Mouse (Mus musculus) embryonic facial prominence, embryonic 11.5 days (tissue): ENCODE measurements around the gene Rad51c. TPM values are rescaled to one million over a fixed set of nuclear protein-coding genes. Genes with fewer than 3 reads are reported as not detected.
"Not testable (repeated sequence)": the region's sequence is repeated elsewhere in the genome, so short reads cannot be mapped to it uniquely, and the experiment has no call there.

Source experiments
- ATAC-seq: fragments of 200-750 bp; cut with Nextera tagmentation; replicated peaks from 2 replicates; pipeline ENCODE4 v1.8.0; 2017; ENCODE audit warnings: low read depth; ENCODE audit not compliant: insufficient number of reproducible peaks, low FRiP score, low TSS enrichment
- DNase-seq: peaks from one replicate; pipeline ENCODE4 v3.0.0-alpha.2; 2015; ENCODE audit warnings: low spot score
- H3K27ac ChIP-seq: fragments of 300-500 bp; sonication (generic); replicated peaks from 2 replicates; pipeline ENCODE4 v1.5.1; 2014; ENCODE audit warnings: mild to moderate bottlenecking, low read depth, low read length, control low read depth
- H3K27me3 ChIP-seq: fragments of 300-500 bp; sonication (generic); 2 replicates; pipeline ENCODE4 v1.6.1; 2014; ENCODE audit warnings: mild to moderate bottlenecking, low read length, moderate library complexity, mixed read lengths; ENCODE audit not compliant: control insufficient read depth, insufficient read depth
- H3K36me3 ChIP-seq: fragments of 300-500 bp; sonication (generic); replicated peaks from 2 replicates; pipeline ENCODE4 v1.6.1; 2014; ENCODE audit warnings: low read depth, mild to moderate bottlenecking, low read length, moderate library complexity, mixed read lengths; ENCODE audit not compliant: control insufficient read depth, insufficient read depth
- H3K4me1 ChIP-seq: fragments of 300-500 bp; sonication (generic); 2 replicates; pipeline ENCODE4 v1.6.1; 2014; ENCODE audit warnings: low read length, mixed read lengths; ENCODE audit not compliant: control insufficient read depth, insufficient read depth
- H3K4me2 ChIP-seq: fragments of 300-500 bp; sonication (generic); 2 replicates; pipeline ENCODE4 v1.6.1; 2014; ENCODE audit warnings: low read depth, mild to moderate bottlenecking, control low read depth, low read length, moderate library complexity
- H3K4me3 ChIP-seq: fragments of 300-500 bp; sonication (generic); 2 replicates; pipeline ENCODE4 v1.5.1; 2014; ENCODE audit warnings: low read depth, low read length, control low read depth
- H3K9ac ChIP-seq: fragments of 300-500 bp; sonication (generic); replicated peaks from 2 replicates; pipeline ENCODE4 v1.6.1; 2014; ENCODE audit warnings: mild to moderate bottlenecking, control low read depth, low read length
- H3K9me3 ChIP-seq: fragments of 300-500 bp; sonication (generic); replicated peaks from 2 replicates; pipeline ENCODE4 v1.6.1; 2016; ENCODE audit warnings: mild to moderate bottlenecking, low read length, inconsistent platforms, mixed read lengths; ENCODE audit not compliant: control insufficient read depth
- WGBS: fragments of 180-500 bp; shearing (Covaris S2); extraction: QIAGEN DNeasy Blood & Tissue Kit; methylation state at CpG from one replicate; pipeline ENCODE4 v1.1.7; 2014; 5-methylcytosine and 5-hydroxymethylcytosine counted together
- polyA plus RNA-seq: library from polyadenylated mRNA; unstranded; fragments of >200 nt; fragmentation: Nextera tagmentation; extraction: Ambion mirVana; gene quantifications from 2 replicates; pipeline ENCODE4 v1.2.1, GENCODE M21; 2014

The Rad51c gene
- polyA plus RNA-seq, 1 experiment from 2014 or later = 13.5 TPM

DNA sequence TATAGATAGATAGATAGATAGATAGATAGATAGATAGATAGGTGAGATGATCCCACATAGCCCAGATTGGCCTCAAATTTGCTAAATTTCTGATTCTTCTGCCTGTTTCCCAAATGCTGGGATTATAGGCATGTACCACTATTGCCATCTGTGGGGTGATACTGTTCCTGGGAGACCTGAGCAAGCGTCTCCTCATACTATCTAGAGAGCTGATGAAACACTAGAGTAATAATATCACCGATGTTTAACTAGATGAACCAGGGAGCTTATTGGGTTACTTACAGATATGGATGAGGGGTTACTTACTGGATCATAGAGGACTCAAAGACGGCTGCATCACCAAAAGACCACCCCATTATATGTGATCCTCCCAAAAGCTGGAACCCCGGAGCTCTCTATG lies 24.6 kb upstream of the Rad51c start:
- H3K4me3 ChIP-seq = no peak overlapping the region
- no peaks in the 10 kb centered on the region for H3K9me3 ChIP-seq
- no peaks in the 10 kb centered on the region for H3K4me1 ChIP-seq
- no peaks in the 10 kb centered on the region for H3K36me3 ChIP-seq
- WGBS = 84% methylated on average over 4 of the region's 4 CpGs
- ATAC-seq = no peak
- no peak overlapping the region for H3K9ac ChIP-seq
- no peak overlapping the region for H3K4me2 ChIP-seq
- H3K27me3 ChIP-seq = no peaks in the 10 kb centered on the region
- H3K27ac ChIP-seq = no peak overlapping the region
- DNase-seq = no peak

DNA sequence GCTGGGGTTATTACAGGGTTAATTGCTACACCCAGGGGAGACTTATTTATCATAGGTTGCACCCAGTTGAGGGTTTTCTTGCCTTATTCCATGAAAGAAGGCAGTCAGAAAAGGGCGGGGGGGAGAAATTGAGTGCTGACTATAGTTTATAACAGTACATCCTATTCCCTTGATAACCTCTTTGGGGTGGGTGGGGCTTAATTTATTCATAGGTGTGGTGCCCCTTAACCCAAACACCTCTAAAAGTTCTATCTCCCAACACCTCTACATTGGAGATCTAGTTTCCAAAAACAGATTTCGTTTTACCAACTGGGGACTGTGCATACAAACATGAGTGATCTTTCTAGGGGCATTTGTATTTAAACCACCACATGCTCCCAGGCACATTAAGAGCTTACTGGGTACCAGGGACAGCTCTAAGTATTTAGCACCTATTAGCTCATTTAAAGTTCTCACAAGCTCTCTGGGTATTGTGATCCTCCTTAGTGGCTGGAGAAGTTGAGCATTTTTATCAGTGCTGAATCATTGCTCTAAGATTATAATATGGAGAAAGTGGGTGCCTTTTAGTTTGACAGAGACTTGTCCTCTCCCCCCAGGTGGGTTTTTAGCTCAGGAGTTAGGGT lies 23.4 kb upstream of the Rad51c start:
- Histone ChIP-seq H3K4me1 (no peaks in the 10 kb centered on the region), H3K27ac (no peak overlapping the region), H3K9ac (no peak overlapping the region), H3K4me2 (no peak overlapping the region), H3K27me3 (no peaks in the 10 kb centered on the region), H3K9me3 (no peaks in the 10 kb centered on the region), H3K4me3 (no peak overlapping the region), H3K36me3 (no peaks in the 10 kb centered on the region)
- DNase-seq = no peak
- ATAC-seq = no peak
- 72% methylated on average over 2 of the region's 2 CpGs for WGBS

DNA sequence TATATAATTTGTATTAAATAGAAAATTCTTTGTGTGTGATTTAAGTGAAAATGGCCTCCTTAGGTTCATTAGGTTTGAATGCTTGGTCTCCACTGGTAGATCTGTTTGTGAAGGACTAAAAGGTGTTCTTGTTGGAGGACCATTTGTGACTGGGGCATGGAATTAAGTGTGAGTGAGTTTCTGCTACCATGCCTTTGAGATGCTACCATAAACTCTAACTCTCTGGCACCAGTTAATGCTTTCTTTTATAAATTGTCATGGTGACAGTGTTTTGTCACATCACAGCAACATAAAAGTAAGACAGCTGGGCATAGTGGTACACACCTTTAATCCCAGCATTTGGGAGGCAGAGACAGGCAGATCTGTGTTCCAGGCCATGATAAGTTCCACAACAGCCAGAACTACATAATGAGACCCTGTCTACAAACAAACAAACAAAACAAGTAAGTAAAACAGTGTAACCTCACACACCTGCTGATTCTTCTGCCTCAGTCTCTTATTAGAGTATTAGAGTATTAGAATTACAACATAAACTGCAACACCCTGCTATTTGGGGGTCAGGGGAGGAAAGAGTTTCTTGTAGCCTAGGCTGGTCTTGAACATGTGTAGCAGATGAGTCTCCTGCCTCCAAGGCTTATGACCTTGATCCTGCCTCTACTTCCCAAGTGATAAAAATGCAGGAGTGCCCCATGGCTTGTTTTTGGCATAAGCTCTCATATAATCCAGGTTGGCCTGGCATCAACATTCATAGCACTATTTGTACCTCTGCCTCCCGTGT lies 22.7 kb upstream of the Rad51c start:
- no peaks in the 10 kb centered on the region for H3K36me3 ChIP-seq
- H3K27ac ChIP-seq = 0 out of 2 replicates have a peak overlapping the region, but pooled peaks have one; percentile 31
- DNase-seq (no peak), ATAC-seq (no peak)
- no peaks in the 10 kb centered on the region for H3K27me3 ChIP-seq
- no peaks in the 10 kb centered on the region for H3K9me3 ChIP-seq
- no peak overlapping the region for H3K9ac ChIP-seq
- no peak overlapping the region for H3K4me2 ChIP-seq
- no peak overlapping the region for H3K4me3 ChIP-seq
- WGBS = 47% methylated on average over 1 of the region's 1 CpGs
- H3K4me1 ChIP-seq = no peaks in the 10 kb centered on the region

DNA sequence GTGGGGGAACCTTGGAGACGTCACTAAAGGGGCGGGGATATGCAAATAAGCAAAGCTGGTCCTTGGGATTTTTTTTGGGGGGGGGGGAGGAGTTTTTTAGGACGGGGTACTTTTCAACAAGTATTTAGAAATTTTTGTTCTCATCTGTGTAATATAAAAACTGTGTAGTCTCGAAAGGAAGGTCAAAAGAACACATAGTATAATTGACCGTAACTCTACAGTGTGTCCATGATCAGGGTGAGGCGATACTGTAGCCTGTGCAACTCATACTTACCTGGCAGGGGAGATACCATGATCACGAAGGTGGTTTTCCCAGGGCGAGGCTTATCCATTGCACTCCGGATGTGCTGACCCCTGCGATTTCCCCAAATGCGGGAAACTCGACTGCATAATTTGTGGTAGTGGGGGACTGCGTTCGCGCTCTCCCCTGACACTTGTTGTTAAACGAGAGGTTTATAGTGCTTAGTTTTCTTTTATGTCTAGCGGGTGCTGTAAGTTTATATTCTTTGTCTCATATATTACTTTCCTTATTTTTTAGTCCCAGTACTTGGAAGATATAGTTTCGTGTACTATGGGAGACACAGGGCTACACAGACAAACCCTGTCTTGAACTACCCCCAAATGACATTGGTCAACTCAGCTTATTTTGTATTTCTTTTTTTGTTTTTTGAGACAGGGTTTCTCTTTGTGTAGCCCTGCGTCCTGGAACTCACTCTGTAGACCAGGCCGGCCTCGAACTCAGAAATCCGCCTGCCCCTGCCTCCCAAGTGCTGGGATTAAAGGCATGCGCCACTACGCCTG lies 21.9 kb upstream of the Rad51c start:
- under 1% methylated on average over 23 of the region's 24 CpGs for WGBS
- ATAC-seq = peak; percentile 94
- peak; percentile 92 for DNase-seq
- not testable (repeated sequence) for H3K4me1 ChIP-seq, H3K36me3 ChIP-seq, H3K27me3 ChIP-seq, H3K9me3 ChIP-seq
- H3K4me3 ChIP-seq = 0 out of 2 replicates have a peak overlapping the region, but pooled peaks have one; percentile 11
- H3K4me2 ChIP-seq = peak overlapping the region; percentile 19
- 0 out of 2 replicates have a peak overlapping the region, but pooled peaks have one; percentile 31 for H3K27ac ChIP-seq
- peak overlapping the region; percentile 46; the same call in 1 of the 2 replicates for H3K9ac ChIP-seq

DNA sequence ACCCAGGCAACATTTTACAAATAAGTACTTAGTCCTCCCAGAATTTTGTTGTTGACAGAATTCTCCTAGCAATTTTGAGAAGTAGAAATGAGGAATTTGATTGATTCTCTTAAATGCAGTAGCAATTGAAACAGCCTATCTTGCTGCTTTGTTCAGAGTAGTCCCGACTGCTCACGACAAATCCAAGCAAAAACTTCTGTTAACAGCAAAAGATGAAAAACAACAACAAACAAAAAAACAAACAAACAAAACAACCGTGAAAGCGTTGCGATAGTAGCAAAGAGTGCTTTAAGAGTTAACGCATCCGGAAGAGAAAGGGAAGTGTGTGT lies 21.3 kb upstream of the Rad51c start:
- Histone ChIP-seq H3K4me3 (0 out of 2 replicates have a peak overlapping the region, but pooled peaks have one; percentile 11), H3K4me1 (no peaks in the 10 kb centered on the region), H3K36me3 (no peaks in the 10 kb centered on the region), H3K27me3 (no peaks in the 10 kb centered on the region), H3K9me3 (no peaks in the 10 kb centered on the region), H3K9ac (peak overlapping the region; percentile 46; the same call in 1 of the 2 replicates), H3K27ac (no peak overlapping the region), H3K4me2 (peak overlapping the region; percentile 19)
- no peak for DNase-seq
- under 1% methylated on average over 7 of the region's 7 CpGs for whole genome bisulfite sequencing
- no peak for ATAC-seq

DNA sequence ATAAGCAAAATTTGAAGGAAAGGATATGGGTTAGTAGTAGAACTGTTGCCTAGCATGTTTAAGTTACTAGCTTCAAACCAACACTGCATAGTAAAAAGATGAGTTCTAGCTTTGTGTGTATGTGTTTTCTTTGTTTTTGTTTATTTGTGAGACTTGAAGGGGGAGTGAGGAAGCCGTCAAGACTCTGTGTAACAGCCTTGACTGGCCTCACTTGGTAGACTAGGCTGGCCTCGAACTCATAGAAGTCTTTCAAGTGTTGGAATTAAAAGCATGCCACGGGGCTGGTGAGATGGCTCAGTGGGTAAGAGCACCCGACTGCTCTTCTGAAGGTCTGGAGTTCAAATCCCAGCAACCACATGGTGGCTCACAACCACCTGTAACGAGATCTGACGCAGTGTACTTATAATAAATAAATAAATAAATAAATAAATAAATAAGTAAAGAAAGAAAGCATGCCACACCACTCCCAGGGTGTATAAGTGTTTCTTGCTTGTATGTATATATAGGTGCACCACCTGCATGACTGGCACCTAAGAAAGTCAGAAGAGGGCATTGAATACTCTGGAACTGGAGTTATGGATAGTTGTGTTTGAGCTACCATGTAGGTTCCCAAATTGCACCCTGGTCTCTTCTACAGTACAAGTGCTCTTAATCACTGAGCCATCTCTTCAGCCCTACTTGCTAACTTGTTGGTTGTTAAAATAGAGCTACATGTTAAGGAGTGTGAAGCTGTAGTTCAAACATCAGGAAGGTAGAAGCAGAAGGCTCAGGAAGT lies 19.0 kb upstream of the Rad51c start:
- 45% methylated on average over 6 of the region's 6 CpGs for WGBS
- no peak overlapping the region for H3K9ac ChIP-seq
- no peak overlapping the region for H3K4me3 ChIP-seq
- no peaks in the 10 kb centered on the region for H3K27me3 ChIP-seq
- no peak overlapping the region for H3K4me2 ChIP-seq
- H3K4me1 ChIP-seq = no peaks in the 10 kb centered on the region
- 0 out of 2 replicates have a peak overlapping the region, but pooled peaks have one; percentile 28 for H3K27ac ChIP-seq
- DNase-seq (no peak), ATAC-seq (no peak)
- H3K9me3 ChIP-seq = no peaks in the 10 kb centered on the region
- no peaks in the 10 kb centered on the region for H3K36me3 ChIP-seq

DNA sequence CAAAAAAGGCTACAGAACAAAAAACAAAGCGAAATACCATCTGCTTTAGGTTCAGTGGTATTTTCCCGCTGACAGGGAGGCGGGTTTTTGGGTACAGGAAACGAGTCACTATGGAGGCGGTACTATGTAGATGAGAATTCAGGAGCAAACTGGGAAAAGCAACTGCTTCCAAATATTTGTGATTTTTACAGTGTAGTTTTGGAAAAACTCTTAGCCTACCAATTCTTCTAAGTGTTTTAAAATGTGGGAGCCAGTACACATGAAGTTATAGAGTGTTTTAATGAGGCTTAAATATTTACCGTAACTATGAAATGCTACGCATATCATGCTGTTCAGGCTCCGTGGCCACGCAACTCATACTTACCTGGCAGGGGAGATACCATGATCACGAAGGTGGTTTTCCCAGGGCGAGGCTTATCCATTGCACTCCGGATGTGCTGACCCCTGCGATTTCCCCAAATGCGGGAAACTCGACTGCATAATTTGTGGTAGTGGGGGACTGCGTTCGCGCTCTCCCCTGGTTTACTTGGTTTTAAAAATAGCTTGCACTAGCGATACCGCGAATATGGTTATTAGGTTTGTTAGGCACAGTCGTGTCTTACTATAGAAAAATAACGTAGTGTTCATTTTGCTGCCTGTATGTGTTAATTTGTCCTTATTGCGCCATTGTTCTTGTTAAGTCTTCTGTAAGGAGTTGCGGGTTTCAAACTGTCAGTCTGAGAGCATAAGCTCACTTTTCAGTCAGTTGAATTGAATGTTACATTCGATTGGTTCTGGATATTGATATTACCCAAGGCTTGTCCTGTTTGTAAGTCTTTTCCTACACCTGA lies 18.0 kb upstream of the Rad51c start:
- H3K36me3 ChIP-seq = no peaks in the 10 kb centered on the region
- ATAC-seq (peak; percentile 79), DNase-seq (peak; percentile 93)
- under 1% methylated on average over 25 of the region's 26 CpGs for WGBS
- H3K9ac ChIP-seq = no peak overlapping the region
- peak overlapping the region; percentile 0; the same call in 1 of the 2 replicates for H3K4me2 ChIP-seq
- no peak overlapping the region for H3K4me3 ChIP-seq
- 0 out of 2 replicates have a peak overlapping the region, but pooled peaks have one; percentile 49 for H3K27ac ChIP-seq
- no peaks in the 10 kb centered on the region for H3K9me3 ChIP-seq
- H3K27me3 ChIP-seq = no peaks in the 10 kb centered on the region
- no peaks in the 10 kb centered on the region for H3K4me1 ChIP-seq
